Mouse (Mus musculus): ENCODE data around the gene Atxn7l1.

- TF ChIP-seq POLR2A (IDR thresholded peaks at IDR 0.05; ENCODE audit: insufficient read depth, low read depth, low read length) (no peak), CTCF (IDR thresholded peaks at IDR 0.05; ENCODE audit: insufficient read depth, low read depth, low read length) (no peak)
Measured at GRCm38 (mm10) chr12:33285354-33285753, 137.9 kb downstream of the Atxn7l1 start.

Data from olfactory bulb, adult 2 months (tissue).